In the genomic region with DNA sequence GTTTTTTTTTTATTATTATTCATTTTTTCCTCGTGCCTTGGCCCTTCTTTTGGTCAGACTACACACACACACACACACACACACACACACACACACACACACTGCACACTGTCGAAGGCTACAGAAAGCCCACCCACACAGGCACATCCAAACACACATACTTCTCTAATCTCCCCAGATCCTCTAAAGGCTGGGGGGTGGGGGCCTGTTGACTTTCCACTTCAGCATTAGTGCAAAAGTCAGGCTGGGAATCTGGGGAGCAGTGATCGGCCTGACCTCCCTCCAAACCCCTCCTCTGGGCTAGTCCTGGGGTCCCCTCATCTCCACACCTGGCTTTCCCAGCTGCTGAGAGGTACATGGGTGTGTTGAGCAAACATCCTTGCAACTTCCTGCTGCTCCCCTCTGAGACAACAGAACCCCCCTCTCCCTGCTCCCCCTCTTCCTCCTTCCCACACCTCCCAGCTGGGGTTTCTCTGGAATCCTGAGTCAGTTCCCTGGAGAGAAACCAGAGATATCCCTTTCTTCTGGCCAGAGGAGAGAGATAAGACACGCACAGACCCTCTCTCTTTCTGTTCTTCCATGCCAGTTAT, we compare ENCODE assay signal across 14 mouse cellular contexts. TPM values are rescaled to one million over a fixed set of nuclear protein-coding genes. Genes with fewer than 3 reads are reported as not detected.
DNase-seq lines count a peak whose midpoint lies in the region; ATAC-seq and TF ChIP-seq lines count a peak whose summit lies in the region.
"Had no signal": no experiment of that assay in that cellular context is flagged by ENCODE, and none has a peak within 500 bp of the region (broad histone marks: within the 10 kb centered on the region; RNA-seq: fewer than 3 reads in every experiment).

No protein-coding gene starts in this region.

- H3K4me2 ChIP-seq in lung, postnatal 0 days (replicated peaks; ENCODE audit: low read depth, low read length) = peak overlapping the region; percentile 14; the same call in 1 of the 2 replicates
- H3K4me2 ChIP-seq in intestine, embryonic 15.5 days (replicated peaks) = peak overlapping the region; percentile 49
- H3K4me2 ChIP-seq in stomach, postnatal 0 days (replicated peaks; ENCODE audit: low read depth) = peak overlapping the region; percentile 30
- H3K4me2 ChIP-seq in midbrain, embryonic 15.5 days = no peak overlapping the region

- H3K27ac ChIP-seq in lung, postnatal 0 days (ENCODE audit: low read length) = peak overlapping the region; percentile 71
- peak overlapping the region; percentile 73 for H3K27ac ChIP-seq in intestine, embryonic 15.5 days
- peak overlapping the region; percentile 82 for H3K27ac ChIP-seq in stomach, postnatal 0 days (replicated peaks)
- no peak overlapping the region for H3K27ac ChIP-seq in midbrain, embryonic 15.5 days
- H3K27ac ChIP-seq: hindbrain, embryonic 10.5 days; macrophage had no signal

- TF ChIP-seq CTCF in lung, postnatal 0 days (IDR thresholded peaks at IDR 0.05) = no peak
- no peak for TF ChIP-seq CTCF in stomach, postnatal 0 days (IDR thresholded peaks at IDR 0.05; ENCODE audit: low read depth)

- no peak for TF ChIP-seq EP300 in lung, postnatal 0 days (IDR thresholded peaks at IDR 0.05)
- no peak for TF ChIP-seq EP300 in stomach, postnatal 0 days (optimal IDR thresholded peaks at IDR 0.05)

- peaks cover 6% of the 10 kb centered on the region for H3K4me1 ChIP-seq in lung, postnatal 0 days (ENCODE audit: insufficient read depth, low read depth, low read length)
- H3K4me1 ChIP-seq in intestine, embryonic 15.5 days (replicated peaks) = peaks cover 58% of the 10 kb centered on the region
- peaks cover 10% of the 10 kb centered on the region; the same call in 1 of the 2 replicates for H3K4me1 ChIP-seq in stomach, postnatal 0 days (replicated peaks; ENCODE audit: control insufficient read depth, insufficient read depth)
- peaks cover 13% of the 10 kb centered on the region for H3K4me1 ChIP-seq in midbrain, embryonic 15.5 days

- peak; percentile 95 for DNase-seq in heart, adult 11 months
- DNase-seq in heart, adult 8-10 months (ENCODE audit: low spot score) = no peak
- peak; percentile 68 for DNase-seq in lung, postnatal 0 days (ENCODE audit: low spot score)
- DNase-seq in lung, postnatal 14 days = no peak
- peak; percentile 69 for DNase-seq in stomach, postnatal 0 days (ENCODE audit: low spot score)
- DNase-seq: cerebellum, adult 9-10 months; thymus, postnatal 25 days had no signal

- H3K27me3 ChIP-seq in lung, postnatal 0 days (replicated peaks; ENCODE audit: insufficient read depth, low read length) = no peaks in the 10 kb centered on the region
- H3K27me3 ChIP-seq in intestine, embryonic 15.5 days (replicated peaks) = no peaks in the 10 kb centered on the region
- no peaks in the 10 kb centered on the region for H3K27me3 ChIP-seq in stomach, postnatal 0 days (ENCODE audit: control insufficient read depth, insufficient read depth, low read length)
- H3K27me3 ChIP-seq in midbrain, embryonic 15.5 days (replicated peaks) = peaks cover 14% of the 10 kb centered on the region

- no peaks in the 10 kb centered on the region for H3K9me3 ChIP-seq in lung, postnatal 0 days (ENCODE audit: low read length)
- H3K9me3 ChIP-seq in intestine, embryonic 15.5 days = no peaks in the 10 kb centered on the region
- no peaks in the 10 kb centered on the region for H3K9me3 ChIP-seq in stomach, postnatal 0 days (ENCODE audit: control insufficient read depth, low read length)
- H3K9me3 ChIP-seq in midbrain, embryonic 15.5 days = no peaks in the 10 kb centered on the region
- H3K9me3 ChIP-seq: G1E; hindbrain, embryonic 10.5 days had no signal

- no peaks in the 10 kb centered on the region for H3K36me3 ChIP-seq in lung, postnatal 0 days (ENCODE audit: insufficient read depth, low read length)
- H3K36me3 ChIP-seq in intestine, embryonic 15.5 days = no peaks in the 10 kb centered on the region
- no peaks in the 10 kb centered on the region for H3K36me3 ChIP-seq in stomach, postnatal 0 days (ENCODE audit: control insufficient read depth, insufficient read depth, low read length)
- H3K36me3 ChIP-seq in midbrain, embryonic 15.5 days (replicated peaks) = no peaks in the 10 kb centered on the region
- H3K36me3 ChIP-seq: G1E; hindbrain, embryonic 10.5 days had no signal

- no peak overlapping the region; the same call in 1 of the 2 replicates for H3K9ac ChIP-seq in lung, postnatal 0 days (replicated peaks; ENCODE audit: low read depth)
- no peak overlapping the region for H3K9ac ChIP-seq in intestine, embryonic 15.5 days
- no peak overlapping the region for H3K9ac ChIP-seq in stomach, postnatal 0 days (ENCODE audit: low read length)
- no peak overlapping the region for H3K9ac ChIP-seq in midbrain, embryonic 15.5 days

- no peak overlapping the region for H3K4me3 ChIP-seq in lung, postnatal 0 days (ENCODE audit: low read depth, low read length)
- peak overlapping the region; percentile 12; the same call in 1 of the 2 replicates for H3K4me3 ChIP-seq in intestine, embryonic 15.5 days (replicated peaks)
- H3K4me3 ChIP-seq in stomach, postnatal 0 days (ENCODE audit: low read depth, low read length) = peak overlapping the region; percentile 12; the same call in 1 of the 2 replicates
- H3K4me3 ChIP-seq in midbrain, embryonic 15.5 days = no peak overlapping the region
- H3K4me3 ChIP-seq: hindbrain, embryonic 10.5 days had no signal

- WGBS in lung, postnatal 0 days = 13% methylated on average over 4 of the region's 4 CpGs
- WGBS in intestine, embryonic 15.5 days = 20% methylated on average over 4 of the region's 4 CpGs
- 11% methylated on average over 4 of the region's 4 CpGs for WGBS in stomach, postnatal 0 days
- 58% methylated on average over 4 of the region's 4 CpGs for WGBS in midbrain, embryonic 15.5 days

- peak; percentile 16 for ATAC-seq in lung, postnatal 0 days
- ATAC-seq in intestine, embryonic 15.5 days = peak; percentile 39
- peak; percentile 58 for ATAC-seq in stomach, postnatal 0 days (ENCODE audit: low FRiP score, low TSS enrichment)
- no peak for ATAC-seq in megakaryocyte, adult 5-6 weeks (ENCODE audit: poor library complexity, severe bottlenecking)
- ATAC-seq in midbrain, embryonic 15.5 days (replicated peaks) = no peak
- ATAC-seq: activated CD4-positive, CD25-positive, alpha-beta regulatory T cell, adult 4 months had no signal

RNA-seq across cellular contexts. Expression of a gene that starts 3.5 kb away (rescaled TPM):
- total RNA-seq in heart, adult 8-10 months (2022) = 1 to 10 TPM; 2.5 to 4.0 (median 3.1) TPM
- 7.0 and 8.1 TPM in 2 replicates for polyA plus RNA-seq in lung, postnatal 0 days (2015; fragmentation: Nextera tagmentation; extraction: Ambion mirVana)
- polyA plus RNA-seq in intestine, embryonic 15.5 days (2015; fragmentation: Nextera tagmentation; extraction: Ambion mirVana) = 16.8 and 18.7 TPM in 2 replicates
- 13.2 and 15.6 TPM in 2 replicates for polyA plus RNA-seq in stomach, postnatal 0 days (2015; fragmentation: Nextera tagmentation; extraction: Ambion mirVana)
- total RNA-seq in megakaryocyte, adult 5-6 weeks (2015) = 2.7 and 4.8 TPM in 2 replicates
- 0.51 and 1.2 TPM in 2 replicates for total RNA-seq in megakaryocyte, adult 5-6 weeks (2017)
- 1.6 TPM in 2 replicates for polyA plus RNA-seq in midbrain, embryonic 15.5 days (2015; fragmentation: Nextera tagmentation; extraction: Ambion mirVana)

RNA-seq across cellular contexts. Expression of a gene that starts 45.1 kb away (rescaled TPM):
- total RNA-seq in heart, adult 8-10 months (2022) = 10 to 100 TPM; 31.4 to 49.0 (median 42.7) TPM
- 50.7 and 54.0 TPM in 2 replicates for polyA plus RNA-seq in lung, postnatal 0 days (2015; fragmentation: Nextera tagmentation; extraction: Ambion mirVana)
- polyA plus RNA-seq in intestine, embryonic 15.5 days (2015; fragmentation: Nextera tagmentation; extraction: Ambion mirVana) = 60.3 and 76.1 TPM in 2 replicates
- 18.6 and 23.2 TPM in 2 replicates for polyA plus RNA-seq in stomach, postnatal 0 days (2015; fragmentation: Nextera tagmentation; extraction: Ambion mirVana)
- total RNA-seq in megakaryocyte, adult 5-6 weeks (2015) = 94.1 and 114 TPM in 2 replicates
- 66.4 and 80.4 TPM in 2 replicates for total RNA-seq in megakaryocyte, adult 5-6 weeks (2017)
- 32.2 and 36.1 TPM in 2 replicates for polyA plus RNA-seq in midbrain, embryonic 15.5 days (2015; fragmentation: Nextera tagmentation; extraction: Ambion mirVana)

Comparison
In these comparisons a context has a peak if more than half of its experiments do, and no peak if none do; other contexts are left out.
1. DNase-seq: peak in heart, adult 11 months (single experiment), lung, postnatal 0 days (single experiment) and stomach, postnatal 0 days (single experiment); none in heart, adult 8-10 months (single experiment) and lung, postnatal 14 days (single experiment).
2. ATAC-seq: peak in lung, postnatal 0 days (single experiment), intestine, embryonic 15.5 days (single experiment) and stomach, postnatal 0 days (single experiment); none in megakaryocyte, adult 5-6 weeks (single experiment) and midbrain, embryonic 15.5 days (single experiment).
3. H3K4me3 ChIP-seq: peak in intestine, embryonic 15.5 days (single experiment) and stomach, postnatal 0 days (single experiment); none in lung, postnatal 0 days (single experiment) and midbrain, embryonic 15.5 days (single experiment).